Mouse (Mus musculus) hindbrain, embryonic 13.5 days (tissue): ENCODE data around the gene Tceanc2. TPM values are rescaled to one million over a fixed set of nuclear protein-coding genes. Genes with fewer than 3 reads are reported as not detected.
"Not testable (repeated sequence)": the region's sequence is repeated elsewhere in the genome, so short reads cannot be mapped to it uniquely, and the experiment has no call there.

ENCODE experiments used
- ATAC-seq: fragments of 200-750 bp; cut with Nextera tagmentation; 2 replicates; pipeline ENCODE4 v1.8.0; 2017; ENCODE audit warnings: moderate TSS enrichment; ENCODE audit not compliant: low FRiP score
- H3K27ac ChIP-seq: fragments of 300-500 bp; sonication (generic); 2 replicates; pipeline ENCODE4 v1.5.1; 2015; ENCODE audit warnings: inconsistent platforms, mild to moderate bottlenecking, moderate library complexity
- H3K27me3 ChIP-seq: fragments of 300-500 bp; sonication (generic); 2 replicates; pipeline ENCODE4 v1.6.1; 2015; ENCODE audit warnings: mild to moderate bottlenecking, inconsistent platforms
- H3K36me3 ChIP-seq: fragments of 300-500 bp; sonication (generic); 2 replicates; pipeline ENCODE4 v1.6.1; 2015; ENCODE audit warnings: mild to moderate bottlenecking, inconsistent platforms
- H3K4me1 ChIP-seq: fragments of 300-500 bp; sonication (generic); replicated peaks from 2 replicates; pipeline ENCODE4 v1.6.1; 2015; ENCODE audit warnings: inconsistent platforms
- H3K4me2 ChIP-seq: fragments of 300-500 bp; sonication (generic); 2 replicates; pipeline ENCODE4 v1.6.1; 2015; ENCODE audit warnings: inconsistent platforms, mild to moderate bottlenecking, moderate library complexity
- H3K4me3 ChIP-seq: fragments of 300-500 bp; sonication (generic); 2 replicates; pipeline ENCODE4 v1.5.1; 2015; ENCODE audit warnings: mild to moderate bottlenecking, inconsistent platforms
- H3K9ac ChIP-seq: fragments of 300-500 bp; sonication (generic); 2 replicates; pipeline ENCODE4 v1.6.1; 2015; ENCODE audit warnings: mild to moderate bottlenecking, inconsistent platforms
- H3K9me3 ChIP-seq: fragments of 300-500 bp; sonication (generic); 2 replicates; pipeline ENCODE4 v1.6.1; 2016; ENCODE audit warnings: inconsistent platforms
- WGBS: fragments of 180-500 bp; shearing (Covaris S2); methylation state at CpG from one replicate; pipeline ENCODE4 v1.1.7; 2015; 5-methylcytosine and 5-hydroxymethylcytosine counted together
- polyA plus RNA-seq: library from polyadenylated mRNA; unstranded; fragments of >200 nt; fragmentation: Nextera tagmentation; extraction: Ambion mirVana; gene quantifications from 2 replicates; pipeline ENCODE4 v1.2.1, GENCODE M21; 2015

Gene Tceanc2
- polyA plus RNA-seq, 1 experiment from 2014 or later: 26.1 TPM

- peaks cover 9% of the 10 kb centered on the region; the same call in 1 of the 2 replicates for H3K27me3 ChIP-seq
- peaks cover 13% of the 10 kb centered on the region for H3K4me1 ChIP-seq
- ATAC-seq: peak; percentile 81
- WGBS: 41% methylated on average over 12 of the region's 12 CpGs
- peak overlapping the region; percentile 49; the same call in 1 of the 2 replicates for H3K9ac ChIP-seq
- H3K36me3 ChIP-seq: no peaks in the 10 kb centered on the region
- no peaks in the 10 kb centered on the region for H3K9me3 ChIP-seq
- no peak overlapping the region for H3K4me2 ChIP-seq
- H3K27ac ChIP-seq: 0 out of 2 replicates have a peak overlapping the region, but pooled peaks have one; percentile 46
- H3K4me3 ChIP-seq: no peak overlapping the region
Observed at GRCm38 (mm10) chr4:107121165-107121943, 57.6 kb downstream of the Tceanc2 start.

DNA sequence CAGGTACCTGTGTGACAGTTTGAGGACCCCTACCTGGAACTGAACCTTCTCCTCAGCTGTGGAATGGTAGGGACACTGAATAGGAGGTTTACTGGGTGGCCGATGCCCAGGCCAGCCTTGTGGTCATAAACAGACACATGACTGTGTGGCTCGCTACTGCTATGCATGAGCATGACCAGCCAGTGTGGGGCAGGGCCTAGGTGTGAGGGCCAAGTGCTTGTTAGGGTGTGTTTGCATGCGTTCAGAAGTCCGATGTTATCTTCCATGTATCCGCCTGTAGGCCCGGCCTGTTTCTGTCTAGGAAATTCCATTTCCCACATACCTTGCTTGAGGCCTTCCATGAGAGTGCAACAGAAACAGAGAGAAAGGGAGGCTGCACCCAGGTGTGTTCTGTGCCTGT, 58.2 kb downstream of the Tceanc2 start:
- Histone ChIP-seq H3K4me2 (no peak overlapping the region), H3K4me1 (peaks cover 11% of the 10 kb centered on the region), H3K36me3 (no peaks in the 10 kb centered on the region), H3K27ac (0 out of 2 replicates have a peak overlapping the region, but pooled peaks have one; percentile 46), H3K27me3 (peaks cover 2% of the 10 kb centered on the region; the same call in 1 of the 2 replicates), H3K9me3 (no peaks in the 10 kb centered on the region), H3K4me3 (no peak overlapping the region), H3K9ac (no peak overlapping the region)
- no peak for ATAC-seq
- 95% methylated on average over 6 of the region's 6 CpGs for WGBS

- no peak overlapping the region for H3K27ac ChIP-seq
- no peak overlapping the region for H3K4me2 ChIP-seq
- no peak overlapping the region for H3K9ac ChIP-seq
- ATAC-seq: no peak
- no peaks in the 10 kb centered on the region for H3K9me3 ChIP-seq
- 0 out of 2 replicates have a peak, but pooled peaks cover 2% of the 10 kb centered on the region for H3K27me3 ChIP-seq
- peaks cover 11% of the 10 kb centered on the region for H3K4me1 ChIP-seq
- no peaks in the 10 kb centered on the region for H3K36me3 ChIP-seq
- H3K4me3 ChIP-seq: no peak overlapping the region
- 58% methylated on average over 4 of the region's 4 CpGs for WGBS
Observed at GRCm38 (mm10) chr4:107119056-107119455, 59.9 kb downstream of the Tceanc2 start.

GRCm38 (mm10) chr4:107117741-107118385, 61.1 kb downstream of the Tceanc2 start:
- Histone ChIP-seq H3K4me3 (no peak overlapping the region), H3K27me3 (0 out of 2 replicates have a peak, but pooled peaks cover 2% of the 10 kb centered on the region), H3K27ac (no peak overlapping the region), H3K4me2 (no peak overlapping the region), H3K9me3 (no peaks in the 10 kb centered on the region), H3K36me3 (no peaks in the 10 kb centered on the region), H3K9ac (no peak overlapping the region), H3K4me1 (peaks cover 11% of the 10 kb centered on the region)
- no peak for ATAC-seq
- WGBS: 91% methylated on average over 2 of the region's 2 CpGs

- ATAC-seq: no peak
- H3K9ac ChIP-seq: no peak overlapping the region
- no peak overlapping the region for H3K4me3 ChIP-seq
- H3K9me3 ChIP-seq: no peaks in the 10 kb centered on the region
- no peaks in the 10 kb centered on the region for H3K36me3 ChIP-seq
- H3K4me2 ChIP-seq: no peak overlapping the region
- H3K4me1 ChIP-seq: no peaks in the 10 kb centered on the region
- H3K27ac ChIP-seq: no peak overlapping the region
- 71% methylated on average over 8 of the region's 8 CpGs for WGBS
- H3K27me3 ChIP-seq: 0 out of 2 replicates have a peak, but pooled peaks cover 2% of the 10 kb centered on the region
Observed at GRCm38 (mm10) chr4:107114278-107114677, 64.6 kb downstream of the Tceanc2 start.

- WGBS: 95% methylated on average over 6 of the region's 6 CpGs
- peaks cover 22% of the 10 kb centered on the region for H3K4me1 ChIP-seq
- H3K27me3 ChIP-seq, H3K4me2 ChIP-seq, H3K36me3 ChIP-seq, ATAC-seq, H3K27ac ChIP-seq, H3K4me3 ChIP-seq, H3K9ac ChIP-seq, H3K9me3 ChIP-seq: not testable (repeated sequence)
Observed at GRCm38 (mm10) chr4:107109181-107109580, 69.7 kb downstream of the Tceanc2 start.

DNA sequence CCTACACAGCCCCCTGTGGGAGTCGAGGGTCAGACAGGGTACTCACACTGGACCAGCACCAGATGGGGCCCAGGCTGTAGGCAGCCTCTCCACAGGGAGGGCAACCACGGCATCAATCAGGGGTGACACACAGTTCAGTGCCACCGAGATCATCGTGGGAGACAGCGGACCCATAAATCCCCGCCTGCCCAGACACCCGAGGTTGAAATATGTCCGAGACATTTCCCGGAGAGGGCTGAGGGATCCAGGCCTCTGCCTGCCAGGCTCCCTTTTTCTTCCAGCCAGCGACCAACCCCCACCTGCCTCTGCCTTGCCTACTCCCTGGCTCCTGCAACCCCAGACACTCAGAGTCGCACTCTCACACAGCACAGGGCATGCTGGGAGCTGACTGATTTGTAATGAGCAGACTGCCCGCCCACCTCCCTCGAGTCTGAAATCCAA, 70.6 kb downstream of the Tceanc2 start:
- Histone ChIP-seq H3K9ac (peak overlapping the region; percentile 36; the same call in 1 of the 2 replicates), H3K4me1 (peaks cover 22% of the 10 kb centered on the region), H3K4me2 (peak overlapping the region; percentile 30; the same call in 1 of the 2 replicates), H3K36me3 (no peaks in the 10 kb centered on the region), H3K9me3 (no peaks in the 10 kb centered on the region), H3K4me3 (no peak overlapping the region), H3K27me3 (no peaks in the 10 kb centered on the region), H3K27ac (peak overlapping the region; percentile 58)
- WGBS: 18% methylated on average over 13 of the region's 13 CpGs
- ATAC-seq: peak; percentile 56

DNA sequence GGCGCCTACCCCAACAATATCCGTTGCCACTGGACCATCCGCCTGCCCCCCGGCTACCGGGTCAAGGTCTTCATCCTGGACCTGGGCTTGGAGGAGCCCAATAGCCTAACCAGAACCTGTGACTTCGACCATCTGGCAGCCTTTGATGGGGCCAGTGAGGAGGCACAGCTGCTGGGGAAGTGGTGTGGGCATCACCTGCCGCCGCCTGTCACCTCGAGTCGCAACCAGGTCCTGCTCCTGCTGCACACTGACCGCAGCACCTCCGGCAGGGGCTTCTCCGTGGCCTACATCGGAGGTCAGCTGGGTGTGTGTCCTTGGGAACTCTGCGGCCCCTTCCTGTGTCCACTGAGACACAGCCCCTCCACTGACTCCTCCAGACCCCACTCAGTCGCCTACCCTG, 72.1 kb downstream of the Tceanc2 start:
- Histone ChIP-seq H3K27ac (no peak overlapping the region), H3K4me2 (no peak overlapping the region), H3K4me1 (peaks cover 22% of the 10 kb centered on the region), H3K27me3 (no peaks in the 10 kb centered on the region), H3K36me3 (no peaks in the 10 kb centered on the region), H3K4me3 (no peak overlapping the region), H3K9ac (no peak overlapping the region), H3K9me3 (no peaks in the 10 kb centered on the region)
- WGBS: 87% methylated on average over 16 of the region's 16 CpGs
- no peak for ATAC-seq

- H3K27me3 ChIP-seq: no peaks in the 10 kb centered on the region
- no peak overlapping the region for H3K27ac ChIP-seq
- 82% methylated on average over 8 of the region's 8 CpGs for WGBS
- peaks cover 19% of the 10 kb centered on the region for H3K4me1 ChIP-seq
- no peak for ATAC-seq
- no peak overlapping the region for H3K9ac ChIP-seq
- H3K4me2 ChIP-seq: no peak overlapping the region
- no peak overlapping the region for H3K4me3 ChIP-seq
- H3K36me3 ChIP-seq: no peaks in the 10 kb centered on the region
- H3K9me3 ChIP-seq: no peaks in the 10 kb centered on the region
Observed at GRCm38 (mm10) chr4:107102220-107102619, 76.7 kb downstream of the Tceanc2 start.

- peaks cover 34% of the 10 kb centered on the region for H3K4me1 ChIP-seq
- H3K4me3 ChIP-seq: no peak overlapping the region
- no peak overlapping the region for H3K27ac ChIP-seq
- no peaks in the 10 kb centered on the region for H3K27me3 ChIP-seq
- no peaks in the 10 kb centered on the region for H3K36me3 ChIP-seq
- no peak for ATAC-seq
- WGBS: 72% methylated on average over 17 of the region's 17 CpGs
- H3K4me2 ChIP-seq: no peak overlapping the region
- H3K9ac ChIP-seq: no peak overlapping the region
- no peaks in the 10 kb centered on the region for H3K9me3 ChIP-seq
Observed at GRCm38 (mm10) chr4:107098791-107099525, 80.0 kb downstream of the Tceanc2 start.

- no peak for ATAC-seq
- H3K27me3 ChIP-seq: no peaks in the 10 kb centered on the region
- peaks cover 39% of the 10 kb centered on the region for H3K4me1 ChIP-seq
- no peak overlapping the region for H3K27ac ChIP-seq
- no peak overlapping the region for H3K4me3 ChIP-seq
- 67% methylated on average over 10 of the region's 10 CpGs for WGBS
- no peaks in the 10 kb centered on the region for H3K36me3 ChIP-seq
- no peak overlapping the region for H3K4me2 ChIP-seq
- H3K9me3 ChIP-seq: no peaks in the 10 kb centered on the region
- H3K9ac ChIP-seq: no peak overlapping the region
Observed at GRCm38 (mm10) chr4:107098375-107098774, 80.5 kb downstream of the Tceanc2 start.

GRCm38 (mm10) chr4:107097871-107098270, 81.0 kb downstream of the Tceanc2 start:
- no peak for ATAC-seq
- H3K9me3 ChIP-seq: no peaks in the 10 kb centered on the region
- H3K27ac ChIP-seq: peak overlapping the region; percentile 60; the same call in 1 of the 2 replicates

More at GRCm38 (mm10) chr4:107097871-107098270, 81.0 kb downstream of the Tceanc2 start:
- WGBS: 68% methylated on average over 15 of the region's 15 CpGs
- H3K4me3 ChIP-seq: no peak overlapping the region
- no peak overlapping the region for H3K4me2 ChIP-seq
- H3K9ac ChIP-seq: no peak overlapping the region
- no peaks in the 10 kb centered on the region for H3K36me3 ChIP-seq
- peaks cover 40% of the 10 kb centered on the region for H3K4me1 ChIP-seq
- H3K27me3 ChIP-seq: 0 out of 2 replicates have a peak, but pooled peaks cover 2% of the 10 kb centered on the region
